Mouse (Mus musculus): ENCODE data around the gene Syt13.

DNA sequence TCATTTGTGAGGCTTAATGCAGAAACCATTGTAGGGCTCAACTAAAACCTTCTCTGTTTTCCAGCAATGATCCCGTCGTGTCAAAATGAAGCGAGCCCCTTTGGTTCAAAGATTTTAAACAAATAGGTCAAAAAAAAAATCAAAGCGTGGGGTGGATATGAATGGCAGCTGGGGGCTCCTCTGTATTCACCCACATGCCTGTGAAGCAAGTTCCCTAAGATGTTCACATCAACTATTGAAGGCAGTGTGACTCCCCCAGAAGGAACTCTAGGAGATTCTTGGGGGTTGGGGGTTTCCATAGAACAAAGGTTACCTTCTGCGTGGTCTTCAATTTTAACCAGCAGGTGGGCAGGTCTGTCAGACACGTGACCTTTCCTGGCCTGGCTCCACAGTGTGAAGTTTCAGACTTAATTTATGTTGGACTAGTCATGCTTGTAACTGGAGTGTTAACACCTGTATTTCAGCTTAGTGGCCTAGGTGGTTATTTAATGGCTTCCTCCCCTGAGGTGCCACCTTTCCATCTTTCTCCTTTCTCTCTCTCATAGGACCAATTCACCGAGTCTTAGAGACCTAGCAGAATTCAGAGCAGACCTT lies 43.7 kb upstream of the Syt13 start:
- TF ChIP-seq CTCF (IDR thresholded peaks at IDR 0.05; ENCODE audit: control insufficient read depth, insufficient read depth, insufficient read length): no peak
- no peak for TF ChIP-seq MAX (IDR thresholded peaks at IDR 0.05)

Measured in C2C12 (cell line).